Mouse (Mus musculus): ENCODE results near the gene Brca1.

GRCm38 (mm10) chr11:101468263-101468688 lies 83.5 kb downstream of the Brca1 start:
- TF ChIP-seq CTCF (IDR thresholded peaks at IDR 0.05; ENCODE audit: low read depth), result no peak
- no peak for TF ChIP-seq EP300 (IDR thresholded peaks at IDR 0.05; ENCODE audit: low read depth)
